Mouse (Mus musculus) thymus, adult 2 months (tissue): ENCODE results near the gene Fndc10. TPM values are rescaled to one million over a fixed set of nuclear protein-coding genes. Genes with fewer than 3 reads are reported as not detected.
"Not testable (repeated sequence)": the region's sequence is repeated elsewhere in the genome, so short reads cannot be mapped to it uniquely, and the experiment has no call there.

Experiments used
- DNase-seq: peaks from one replicate; pipeline ENCODE4 v3.0.0; 2021
- H3K27ac ChIP-seq: fragments of 200-500 bp; 2 replicates; pipeline ENCODE4 v1.5.1; 2012; ENCODE audit warnings: low read length, control low read depth; ENCODE audit not compliant: control insufficient read depth, insufficient read depth
- H3K27me3 ChIP-seq: fragments of 200-500 bp; 2 replicates; pipeline ENCODE4 v1.6.1; 2012; ENCODE audit warnings: mild to moderate bottlenecking, low read length, moderate library complexity, mixed read lengths; ENCODE audit not compliant: control insufficient read depth, insufficient read depth
- H3K36me3 ChIP-seq: fragments of 200-500 bp; 2 replicates; pipeline ENCODE4 v1.6.1; 2012; ENCODE audit warnings: mild to moderate bottlenecking, low read length, moderate library complexity; ENCODE audit not compliant: control insufficient read depth, insufficient read depth
- H3K4me1 ChIP-seq: fragments of 200-500 bp; replicated peaks from 2 replicates; pipeline ENCODE4 v1.6.1; 2012; ENCODE audit warnings: low read length; ENCODE audit not compliant: control insufficient read depth, insufficient read depth
- H3K4me3 ChIP-seq: fragments of 200-500 bp; 2 replicates; pipeline ENCODE4 v1.5.1; 2012; ENCODE audit warnings: mild to moderate bottlenecking, low read length, control low read depth, moderate library complexity; ENCODE audit not compliant: control insufficient read depth, insufficient read depth
- CTCF ChIP-seq: fragments of 200-500 bp; IDR thresholded peaks from 2 replicates; pipeline ENCODE4 v1.5.1; 2012; ENCODE audit warnings: mild to moderate bottlenecking, control low read depth, low read length, moderate library complexity, borderline replicate concordance; ENCODE audit not compliant: control insufficient read depth, poor library complexity, insufficient read depth; ENCODE audit errors: extremely low read depth
- POLR2A ChIP-seq: fragments of 200-500 bp; IDR thresholded peaks from 2 replicates; pipeline ENCODE4 v1.6.1; 2012; ENCODE audit warnings: mild to moderate bottlenecking, low read length, control low read depth, moderate library complexity; ENCODE audit not compliant: control insufficient read depth, poor library complexity, insufficient read depth; ENCODE audit errors: extremely low read depth
- WGBS: fragments of 180-500 bp; shearing (Covaris S2); methylation state at CpG from one replicate; pipeline ENCODE4 v1.1.7; 2018; 5-methylcytosine and 5-hydroxymethylcytosine counted together
- polyA plus RNA-seq: library from polyadenylated mRNA; depleted of rRNA; stranded (reverse); fragments of >200 nt; gene quantifications from 2 replicates; pipeline ENCODE4 v1.2.3, GENCODE M21; 2012; rRNA removed

The Fndc10 gene
- polyA plus RNA-seq, result 17.4 and 18.5 TPM in 2 replicates

GRCm38 (mm10) chr4:155694111-155694481 is at the start of gene Fndc10:
TSS of gene Fndc10 (plus strand) at chr4:155694342.
- 2% methylated on average over 46 of the region's 47 CpGs for WGBS
- peak; percentile 64 for DNase-seq
- H3K27me3 ChIP-seq, result no peaks in the 10 kb centered on the region
- peak within 1 kb of the TSS; percentile 66 for H3K4me3 ChIP-seq
- no peaks in the 10 kb centered on the region for H3K36me3 ChIP-seq
- 0 out of 2 replicates have a peak within 1 kb of the TSS, but pooled peaks have one; percentile 1 for H3K27ac ChIP-seq
- peaks cover 14% of the 10 kb centered on the region for H3K4me1 ChIP-seq
- no peak for TF ChIP-seq POLR2A
- TF ChIP-seq CTCF, result no peak

- not testable (repeated sequence) for H3K4me3 ChIP-seq, DNase-seq, H3K4me1 ChIP-seq, H3K27me3 ChIP-seq, H3K27ac ChIP-seq
- H3K36me3 ChIP-seq, result peaks cover 81% of the 10 kb centered on the region
- 98% methylated on average over 2 of the region's 2 CpGs for WGBS
Observed at GRCm38 (mm10) chr4:155645308-155645707, 48.8 kb upstream of the Fndc10 start, which contains the start of gene Gm10563. TSS of gene Gm10563 (minus strand) at chr4:155645408.

GRCm38 (mm10) chr4:155645721-155646120 is 48.4 kb upstream of the Fndc10 start:
- DNase-seq, result no peak
- Histone ChIP-seq H3K36me3 (peaks cover 80% of the 10 kb centered on the region), H3K4me1 (no peaks in the 10 kb centered on the region), H3K4me3 (no peak overlapping the region), H3K27ac (no peak overlapping the region), H3K27me3 (no peaks in the 10 kb centered on the region)
- 99% methylated on average over 5 of the region's 5 CpGs for WGBS
- TF ChIP-seq CTCF (no peak), POLR2A (no peak)

- TF ChIP-seq POLR2A, result no peak
- TF ChIP-seq CTCF, result no peak
- H3K36me3 ChIP-seq, result peaks cover 51% of the 10 kb centered on the region
- peaks cover 18% of the 10 kb centered on the region for H3K27me3 ChIP-seq
- 96% methylated on average over 11 of the region's 11 CpGs for WGBS
- H3K4me3 ChIP-seq, result no peak overlapping the region
- H3K27ac ChIP-seq, result no peak overlapping the region
- DNase-seq, result no peak
- H3K4me1 ChIP-seq, result peaks cover 15% of the 10 kb centered on the region
Observed at GRCm38 (mm10) chr4:155649355-155649754, 44.8 kb upstream of the Fndc10 start.

GRCm38 (mm10) chr4:155651553-155652269 is 42.4 kb upstream of the Fndc10 start:
- TF ChIP-seq CTCF (no peak), POLR2A (no peak)
- 74% methylated on average over 15 of the region's 15 CpGs for WGBS
- no peak for DNase-seq
- Histone ChIP-seq H3K4me1 (peaks cover 24% of the 10 kb centered on the region), H3K27ac (no peak overlapping the region), H3K27me3 (peaks cover 18% of the 10 kb centered on the region), H3K36me3 (peaks cover 42% of the 10 kb centered on the region), H3K4me3 (no peak overlapping the region)

- Histone ChIP-seq H3K4me1 (peaks cover 24% of the 10 kb centered on the region), H3K27ac (no peak overlapping the region), H3K27me3 (peaks cover 18% of the 10 kb centered on the region), H3K36me3 (peaks cover 35% of the 10 kb centered on the region), H3K4me3 (no peak overlapping the region)
- no peak for DNase-seq
- TF ChIP-seq CTCF (no peak), POLR2A (no peak)
- 42% methylated on average over 36 of the region's 36 CpGs for WGBS
Observed at GRCm38 (mm10) chr4:155652283-155653085, 41.7 kb upstream of the Fndc10 start.

- Histone ChIP-seq H3K27ac (no peak within 1 kb of the TSS), H3K36me3 (peaks cover 30% of the 10 kb centered on the region), H3K4me1 (peaks cover 24% of the 10 kb centered on the region), H3K4me3 (peak within 1 kb of the TSS; percentile 34), H3K27me3 (peaks cover 18% of the 10 kb centered on the region)
- WGBS, result 3% methylated on average over 33 of the region's 33 CpGs
- TF ChIP-seq CTCF, result no peak
- no peak for TF ChIP-seq POLR2A
- no peak for DNase-seq
Observed at GRCm38 (mm10) chr4:155653086-155653450, 41.1 kb upstream of the Fndc10 start, which contains the start of gene Mmp23. TSS of gene Mmp23 (minus strand) at chr4:155653384.
